Mouse (Mus musculus) bone marrow, adult 2 months (tissue): ENCODE measurements around the gene Cers3. TPM values are rescaled to one million over a fixed set of nuclear protein-coding genes. Genes with fewer than 3 reads are reported as not detected.

Experiments
- H3K27ac ChIP-seq: fragments of 200-500 bp; 2 replicates; pipeline ENCODE4 v1.5.1; 2012; ENCODE audit warnings: low read depth, mild to moderate bottlenecking, control low read depth, inconsistent platforms, low read length; ENCODE audit not compliant: control insufficient read depth, poor library complexity, insufficient read depth
- H3K4me1 ChIP-seq: fragments of 200-500 bp; 2 replicates; pipeline ENCODE4 v1.6.1; 2011; ENCODE audit warnings: low read length; ENCODE audit not compliant: control insufficient read depth, insufficient read depth
- H3K4me3 ChIP-seq: fragments of 200-500 bp; replicated peaks from 2 replicates; pipeline ENCODE3; 2011; ENCODE audit warnings: mild to moderate bottlenecking, low read depth, low read length, control low read depth; ENCODE audit not compliant: control insufficient read depth
- CTCF ChIP-seq: fragments of 200-500 bp; IDR thresholded peaks from 2 replicates; pipeline ENCODE4 v1.5.1; 2011; ENCODE audit warnings: low read length, control low read depth; ENCODE audit not compliant: control insufficient read depth, insufficient read depth
- POLR2A ChIP-seq: fragments of 200-500 bp; IDR thresholded peaks from 2 replicates; pipeline ENCODE4 v1.6.1; 2011; ENCODE audit warnings: low read depth, mild to moderate bottlenecking, control low read depth, low read length, borderline replicate concordance; ENCODE audit not compliant: control insufficient read depth
- whole genome bisulfite sequencing: fragments of 180-500 bp; shearing (Covaris S2); methylation state at CpG from one replicate; pipeline ENCODE4 v1.1.7; 2018; 5-methylcytosine and 5-hydroxymethylcytosine counted together
- polyA plus RNA-seq: library from polyadenylated mRNA; stranded (reverse); fragments of >200 nt; gene quantifications from 2 replicates; pipeline ENCODE4 v1.2.4, GENCODE M21; 2011; ENCODE audit warnings: low replicate concordance; ENCODE audit not compliant: missing spikeins, insufficient read depth, insufficient read length

The Cers3 gene
- polyA plus RNA-seq, result 0.97 TPM in 1 of 2 replicates, not detected in the other

DNA sequence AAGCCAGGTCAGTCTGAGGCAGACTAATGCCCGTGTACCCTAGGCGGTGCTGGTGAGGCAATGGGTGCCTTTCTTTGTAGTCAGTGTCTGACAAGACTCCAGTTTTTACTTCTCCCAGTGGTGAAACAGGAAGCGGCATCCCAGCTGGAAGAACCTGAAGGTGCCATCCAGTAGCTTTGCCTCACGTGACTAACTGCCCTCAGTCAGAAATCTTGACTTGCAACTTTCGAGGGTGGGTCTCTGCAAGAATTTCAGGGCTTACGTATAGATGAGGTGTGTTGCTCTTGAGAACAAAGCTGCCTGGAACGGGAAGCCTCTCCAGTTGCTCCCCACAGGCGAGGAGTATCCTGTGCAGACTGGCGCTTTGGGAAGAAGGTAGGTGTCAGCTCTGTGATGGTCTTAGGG lies at the start of gene Cers3:
Gene Cers3, plus strand, starts transcription at position 128 of the 405 bp plus-strand sequence.
- H3K27ac ChIP-seq, result no peak within 1 kb of the TSS
- no peak for TF ChIP-seq CTCF
- TF ChIP-seq POLR2A, result no peak
- H3K4me1 ChIP-seq, result no peaks in the 10 kb centered on the region; the same call in 1 of the 2 replicates
- 73% methylated on average over 9 of the region's 9 CpGs for WGBS
- H3K4me3 ChIP-seq, result no peak within 1 kb of the TSS

DNA sequence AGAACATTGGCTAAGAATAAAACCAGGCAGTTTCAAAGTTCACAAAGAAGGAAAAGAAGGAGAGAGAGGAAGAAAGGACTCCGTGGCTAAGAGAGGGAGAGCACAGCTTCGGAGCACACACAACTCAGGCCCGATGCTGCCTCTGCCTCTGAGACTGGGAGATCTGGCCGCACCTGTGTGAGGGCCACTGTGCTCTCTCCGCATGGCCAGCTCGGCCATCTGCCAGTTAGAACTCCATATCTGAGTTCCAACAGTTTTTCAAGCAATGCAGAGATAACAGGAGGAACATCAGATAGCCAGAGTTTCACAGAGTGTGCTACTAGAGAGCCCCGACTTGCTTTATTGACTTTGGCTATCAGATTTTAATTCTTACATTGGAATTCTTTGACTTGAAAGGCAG lies 48.8 kb upstream of the Cers3 start:
- WGBS, result 69% methylated on average over 7 of the region's 7 CpGs
- Histone ChIP-seq H3K27ac (no peak overlapping the region), H3K4me1 (no peaks in the 10 kb centered on the region; the same call in 1 of the 2 replicates), H3K4me3 (no peak overlapping the region)
- TF ChIP-seq CTCF (no peak), POLR2A (no peak)

DNA sequence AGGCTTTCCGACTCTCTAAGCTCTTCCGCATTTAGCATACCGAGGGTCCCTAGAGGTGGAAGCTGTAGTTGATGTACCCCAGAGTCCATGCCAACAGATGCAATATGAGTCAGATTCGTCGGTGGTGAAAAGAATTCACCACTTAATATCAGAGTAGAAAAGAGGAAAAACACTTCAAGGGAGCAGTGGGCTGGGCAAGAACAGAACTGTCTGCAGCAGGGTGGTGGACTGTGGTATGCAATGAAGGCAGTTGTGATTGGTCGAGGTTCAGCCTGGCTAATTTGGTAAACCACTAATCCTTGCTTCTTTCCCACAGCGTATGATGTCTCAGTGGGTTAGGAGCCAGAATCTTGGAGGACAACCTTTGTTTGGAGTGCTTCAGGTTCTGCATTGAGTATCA lies 40.6 kb upstream of the Cers3 start:
- peaks cover 1% of the 10 kb centered on the region; the same call in 1 of the 2 replicates for H3K4me1 ChIP-seq
- no peak overlapping the region for H3K4me3 ChIP-seq
- H3K27ac ChIP-seq, result no peak overlapping the region
- no peak for TF ChIP-seq CTCF
- TF ChIP-seq POLR2A, result no peak
- WGBS, result 74% methylated on average over 7 of the region's 7 CpGs

DNA sequence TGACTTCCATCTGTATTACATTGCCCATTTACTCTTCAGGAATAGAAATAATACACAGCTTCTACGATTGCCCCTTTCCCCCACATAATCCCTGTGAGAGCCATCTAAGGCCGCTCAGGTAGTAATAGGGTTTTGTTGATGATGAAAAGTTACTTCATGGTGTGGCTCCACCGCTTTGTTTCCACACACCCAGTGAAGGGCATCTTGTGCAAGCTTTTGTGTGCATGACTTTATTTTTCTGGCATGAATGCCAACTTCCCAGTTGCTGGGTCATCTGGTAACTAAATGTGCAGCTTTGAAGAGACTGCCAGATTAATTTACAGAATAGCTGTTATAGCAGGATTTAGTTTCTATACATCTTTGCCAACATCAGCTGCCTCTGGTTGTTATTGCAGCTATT lies 38.7 kb upstream of the Cers3 start:
- TF ChIP-seq CTCF (no peak), POLR2A (no peak)
- Histone ChIP-seq H3K4me1 (peaks cover 1% of the 10 kb centered on the region; the same call in 1 of the 2 replicates), H3K4me3 (no peak overlapping the region), H3K27ac (peak overlapping the region; percentile 56)
- WGBS, result 44% methylated on average over 3 of the region's 3 CpGs

DNA sequence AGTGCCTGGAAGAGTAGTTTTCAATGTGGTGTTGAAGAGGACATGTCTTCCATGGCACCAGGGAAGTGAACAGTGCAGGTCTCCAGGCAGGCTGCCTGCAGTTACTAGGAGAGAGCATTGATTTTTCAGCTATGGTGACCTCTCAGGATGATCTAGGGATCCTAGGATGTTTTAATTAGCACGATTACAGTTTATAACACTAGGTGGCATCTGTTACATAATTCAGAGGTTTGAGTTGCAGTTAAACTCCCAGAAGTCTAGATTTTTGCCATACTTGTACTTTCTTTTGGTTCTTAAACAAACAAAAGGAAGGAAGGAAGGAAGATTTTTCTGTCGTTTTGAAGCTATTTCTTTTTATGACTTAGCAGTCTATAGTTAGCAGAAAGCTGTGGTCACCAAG lies 32.1 kb upstream of the Cers3 start:
- Histone ChIP-seq H3K27ac (no peak overlapping the region), H3K4me1 (no peaks in the 10 kb centered on the region), H3K4me3 (no peak overlapping the region)
- WGBS, result 32% methylated on average over 2 of the region's 2 CpGs
- TF ChIP-seq CTCF (no peak), POLR2A (no peak)

DNA sequence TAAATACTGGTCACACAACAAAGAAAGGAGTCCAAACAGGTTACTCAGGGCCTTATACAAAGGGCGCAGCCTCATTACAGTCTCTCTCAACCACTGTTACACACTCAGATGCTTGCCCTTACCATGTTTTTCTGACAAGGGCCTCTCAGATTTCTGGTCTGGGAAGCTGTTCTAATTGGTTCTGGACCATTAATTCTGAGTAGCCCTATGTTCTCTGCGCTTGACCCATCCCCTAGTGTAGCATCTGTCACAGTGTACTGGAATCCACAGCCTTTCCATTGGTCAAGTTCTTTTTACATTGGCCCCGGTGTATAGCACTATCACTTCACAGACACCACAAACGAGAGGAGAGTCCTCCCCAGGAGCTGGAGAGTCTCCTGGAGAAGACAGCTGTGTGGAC lies 18.8 kb upstream of the Cers3 start:
- no peak overlapping the region for H3K27ac ChIP-seq
- 76% methylated on average over 4 of the region's 4 CpGs for WGBS
- TF ChIP-seq CTCF (no peak), POLR2A (no peak)
- no peaks in the 10 kb centered on the region; the same call in 1 of the 2 replicates for H3K4me1 ChIP-seq
- no peak overlapping the region for H3K4me3 ChIP-seq

DNA sequence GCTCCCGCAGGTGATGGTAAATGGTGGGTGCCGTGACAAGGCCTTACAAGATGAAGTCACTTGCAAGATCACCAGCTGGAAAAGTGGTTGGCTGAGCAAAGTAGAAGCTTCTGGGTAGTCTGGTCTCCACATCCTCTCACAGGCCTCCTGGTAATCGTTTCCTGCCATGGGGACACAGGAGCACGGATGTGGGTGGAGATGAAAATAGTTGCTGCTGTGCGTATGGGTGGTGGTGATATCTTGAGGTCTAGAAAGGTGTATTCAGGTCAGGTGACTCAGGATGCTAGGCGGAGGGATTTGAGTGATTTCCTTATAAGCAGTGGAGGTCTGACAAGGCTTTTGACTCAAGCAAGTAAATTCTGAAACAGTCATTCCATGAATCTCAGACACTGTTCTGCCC lies 18.4 kb upstream of the Cers3 start:
- no peak overlapping the region for H3K4me3 ChIP-seq
- 79% methylated on average over 6 of the region's 6 CpGs for WGBS
- no peaks in the 10 kb centered on the region; the same call in 1 of the 2 replicates for H3K4me1 ChIP-seq
- no peak for TF ChIP-seq CTCF
- TF ChIP-seq POLR2A, result no peak
- H3K27ac ChIP-seq, result no peak overlapping the region

DNA sequence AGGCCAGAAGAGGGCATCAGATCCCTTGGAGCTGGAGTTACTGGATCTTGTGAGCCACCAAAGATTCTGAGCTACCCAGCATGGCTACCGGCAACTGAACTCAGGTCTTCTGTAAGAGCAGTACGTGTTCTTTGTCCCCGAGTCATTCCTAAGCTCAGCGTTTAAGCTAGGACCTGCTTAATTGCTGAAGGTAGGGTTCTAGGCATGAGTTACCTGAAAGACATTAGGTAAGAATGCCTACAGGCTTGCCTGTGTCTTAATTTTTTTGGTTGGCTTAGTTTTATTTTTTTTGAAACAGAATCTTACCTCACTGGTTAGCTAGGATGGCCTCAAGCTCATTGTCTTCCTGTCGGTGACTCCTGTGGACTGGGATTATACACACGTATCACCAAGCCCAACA lies 15.2 kb upstream of the Cers3 start:
- H3K4me3 ChIP-seq, result no peak overlapping the region
- no peaks in the 10 kb centered on the region for H3K4me1 ChIP-seq
- WGBS, result 88% methylated on average over 6 of the region's 6 CpGs
- TF ChIP-seq CTCF, result no peak
- TF ChIP-seq POLR2A, result no peak
- no peak overlapping the region for H3K27ac ChIP-seq

DNA sequence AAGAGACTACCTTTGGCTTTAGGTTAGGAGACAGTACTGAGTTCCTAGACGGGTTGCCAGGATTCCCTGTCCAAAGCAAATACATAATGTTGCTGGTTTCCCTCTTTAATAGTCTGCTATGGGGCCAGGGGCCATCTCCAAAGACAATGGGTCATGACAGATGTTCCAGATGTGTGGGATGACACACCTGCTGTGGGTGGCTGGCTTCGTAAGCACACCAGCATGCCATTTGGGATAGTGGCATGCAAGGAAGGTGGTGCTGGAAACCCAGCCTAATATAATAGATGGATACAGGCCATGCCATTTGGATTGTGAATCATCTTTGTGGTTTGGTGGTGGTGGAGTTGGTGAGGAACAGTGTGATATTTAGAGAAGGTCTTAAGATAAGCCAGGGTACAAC lies 14.1 kb upstream of the Cers3 start:
- no peak overlapping the region for H3K4me3 ChIP-seq
- H3K27ac ChIP-seq, result no peak overlapping the region
- no peaks in the 10 kb centered on the region for H3K4me1 ChIP-seq
- TF ChIP-seq CTCF (no peak), POLR2A (no peak)
- WGBS, result 82% methylated on average over 2 of the region's 2 CpGs
